Mouse (Mus musculus) activated CD4-positive, CD25-positive, alpha-beta regulatory T cell, adult 4 months (primary cell): ENCODE measurements around the gene 1700102P08Rik. TPM values are rescaled to one million over a fixed set of nuclear protein-coding genes. Genes with fewer than 3 reads are reported as not detected.

Experiments
- polyA plus RNA-seq, 2 experiments: library from polyadenylated mRNA; unstranded; fragments of 100-300 nt; shearing (Covaris generic); gene quantifications; one replicate each; pipeline ENCODE4 v1.2.1; 2017

The 1700102P08Rik gene
- polyA plus RNA-seq, 2 experiments from 2014 or later = 0.57 to 0.61 TPM

Other genes with a start within 250 kb of the 1700102P08Rik start
- under 1 TPM; 0.33 to 0.73 TPM for gene Bsn, start 202.4 kb upstream of the 1700102P08Rik start, polyA plus RNA-seq
- gene Dag1, start 128.8 kb upstream of the 1700102P08Rik start, polyA plus RNA-seq = 1 to 10 TPM; 2.1 to 3.3 TPM
- gene Nicn1, start 102.4 kb upstream of the 1700102P08Rik start, polyA plus RNA-seq = 1 to 10 TPM; 2.8 to 3.0 TPM
- gene Amt, start 96.0 kb upstream of the 1700102P08Rik start, polyA plus RNA-seq = under 1 TPM; 0.29 to 0.58 TPM
- 100 to 1,000 TPM; 294 to 378 TPM for gene Rhoa, start 86.7 kb upstream of the 1700102P08Rik start, polyA plus RNA-seq
- gene Tcta, start 86.6 kb upstream of the 1700102P08Rik start, polyA plus RNA-seq = 10 to 100 TPM in 1 of 2 experiments, 1 to 10 TPM in 1; 9.7 to 13.5 TPM
- gene Gpx1, start 53.9 kb upstream of the 1700102P08Rik start, polyA plus RNA-seq = 100 to 1,000 TPM; 573 to 811 TPM
- 100 to 1,000 TPM in 1 of 2 experiments, 10 to 100 TPM in 1; 98.8 to 127 TPM for gene Usp4, start 45.0 kb upstream of the 1700102P08Rik start, polyA plus RNA-seq
- gene Ccdc36, start 35.7 kb downstream of the 1700102P08Rik start, polyA plus RNA-seq = not detected
- not detected for gene BC048562, start 43.7 kb downstream of the 1700102P08Rik start, polyA plus RNA-seq
- gene Ccdc71, start 67.7 kb downstream of the 1700102P08Rik start, polyA plus RNA-seq = 10 to 100 TPM; 22.5 to 31.5 TPM
- 1 to 10 TPM; 1.6 to 2.1 TPM for gene Klhdc8b, start 68.8 kb downstream of the 1700102P08Rik start, polyA plus RNA-seq
- under 1 TPM; 0.15 to 0.25 TPM for gene Lamb2, start 86.9 kb downstream of the 1700102P08Rik start, polyA plus RNA-seq
- 10 to 100 TPM; 14.6 to 18.3 TPM for gene Usp19, start 97.8 kb downstream of the 1700102P08Rik start, polyA plus RNA-seq
- 100 to 1,000 TPM; 131 to 141 TPM for gene Qars, start 114.9 kb downstream of the 1700102P08Rik start, polyA plus RNA-seq
- gene Qrich1, start 124.0 kb downstream of the 1700102P08Rik start, polyA plus RNA-seq = 10 to 100 TPM; 71.0 to 77.8 TPM
- gene Impdh2, start 167.5 kb downstream of the 1700102P08Rik start, polyA plus RNA-seq = 100 to 1,000 TPM; 126 to 172 TPM
- gene Ndufaf3, start 174.6 kb downstream of the 1700102P08Rik start, polyA plus RNA-seq = 10 to 100 TPM; 58.2 to 74.6 TPM
- 10 to 100 TPM; 46.1 to 77.0 TPM for gene Dalrd3, start 177.1 kb downstream of the 1700102P08Rik start, polyA plus RNA-seq
- 10 to 100 TPM; 18.8 to 42.4 TPM for gene Wdr6, start 185.9 kb downstream of the 1700102P08Rik start, polyA plus RNA-seq
- gene P4htm, start 204.9 kb downstream of the 1700102P08Rik start, polyA plus RNA-seq = 1 to 10 TPM; 5.1 to 9.0 TPM